Mouse (Mus musculus) liver, embryonic 14.5 days (tissue): ENCODE results near the gene Mei1.

Source experiments
- CTCF ChIP-seq: IDR thresholded peaks from 2 replicates; pipeline ENCODE4 v1.5.1; 2016; ENCODE audit warnings: antibody characterized with exemption, low read depth, control low read depth
- EP300 ChIP-seq: IDR thresholded peaks from 2 replicates; pipeline ENCODE4 v1.6.1; 2016; ENCODE audit warnings: antibody characterized with exemption, low read depth

DNA sequence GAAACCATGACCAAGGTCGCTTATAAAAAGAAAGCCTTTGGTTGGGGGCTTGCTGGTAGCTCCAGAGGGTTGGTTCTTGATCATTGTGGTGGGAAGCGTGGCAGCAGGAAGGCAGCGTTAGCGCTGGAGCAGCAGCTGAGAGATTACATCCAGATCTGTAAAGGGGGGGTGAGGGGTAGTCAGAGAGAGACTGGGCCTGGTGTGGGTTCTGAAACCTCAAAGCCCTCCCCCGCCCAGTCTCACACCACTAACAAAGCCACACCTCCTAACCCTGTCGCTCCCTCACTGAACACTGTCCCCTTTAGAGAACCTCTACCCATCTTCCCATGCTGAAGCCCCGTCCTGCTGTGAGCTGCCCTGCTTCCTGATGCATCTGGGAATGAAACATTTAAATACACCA is 60.8 kb downstream of the Mei1 start:
- TF ChIP-seq EP300: no peak
- TF ChIP-seq CTCF: no peak
